Mouse (Mus musculus): ENCODE measurements around the gene Crhr1. TPM values are rescaled to one million over a fixed set of nuclear protein-coding genes. Genes with fewer than 3 reads are reported as not detected.

Crhr1 gene
- polyA plus RNA-seq, 1 experiment from 2014 or later: 0.16 TPM

GRCm38 (mm10) chr11:104106969-104107368, 25.7 kb upstream of the Crhr1 start:
- Histone ChIP-seq H3K4me1 (ENCODE audit: insufficient read depth, low read length) (no peaks in the 10 kb centered on the region), H3K9me3 (ENCODE audit: low read length) (no peaks in the 10 kb centered on the region), H3K36me3 (ENCODE audit: insufficient read depth, low read length) (no peaks in the 10 kb centered on the region), H3K27me3 (ENCODE audit: insufficient read depth, low read length) (no peaks in the 10 kb centered on the region), H3K27ac (ENCODE audit: low read length) (no peak overlapping the region), H3K9ac (replicated peaks; ENCODE audit: low read length) (no peak overlapping the region), H3K4me3 (ENCODE audit: low read length) (no peak overlapping the region), H3K4me2 (replicated peaks; ENCODE audit: low read depth, low read length) (no peak overlapping the region)
- WGBS: 32% methylated on average over 2 of the region's 2 CpGs
- no peak for ATAC-seq (ENCODE audit: low FRiP score, low TSS enrichment)

DNA sequence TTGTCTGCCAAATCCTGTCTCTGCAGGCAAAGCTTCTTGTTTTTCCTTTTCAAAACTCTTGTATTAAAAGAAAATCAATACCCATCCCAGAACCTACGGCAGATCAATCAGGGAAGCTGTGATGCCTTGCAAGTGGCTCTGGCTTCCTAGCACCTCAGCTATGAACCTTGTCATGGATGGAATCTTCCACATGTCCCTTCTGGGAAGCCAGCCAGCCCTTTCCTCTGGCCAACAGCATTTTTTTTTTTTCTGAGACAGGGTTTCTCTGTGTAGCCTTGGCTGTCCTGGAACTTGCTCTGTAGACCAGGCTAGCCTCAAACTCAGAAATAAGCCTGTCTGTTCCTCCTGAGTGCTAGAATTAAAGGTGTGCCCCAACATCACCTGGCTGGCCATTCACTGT, 22.3 kb upstream of the Crhr1 start:
- Histone ChIP-seq H3K9me3 (ENCODE audit: low read length) (no peaks in the 10 kb centered on the region), H3K4me2 (replicated peaks; ENCODE audit: low read depth, low read length) (no peak overlapping the region), H3K27ac (ENCODE audit: low read length) (no peak overlapping the region), H3K9ac (replicated peaks; ENCODE audit: low read length) (no peak overlapping the region), H3K4me1 (ENCODE audit: insufficient read depth, low read length) (0 out of 2 replicates have a peak, but pooled peaks cover 4% of the 10 kb centered on the region), H3K27me3 (ENCODE audit: insufficient read depth, low read length) (no peaks in the 10 kb centered on the region), H3K36me3 (ENCODE audit: insufficient read depth, low read length) (no peaks in the 10 kb centered on the region), H3K4me3 (ENCODE audit: low read length) (no peak overlapping the region)
- ATAC-seq (ENCODE audit: low FRiP score, low TSS enrichment): no peak
- WGBS: 64% methylated on average over 1 of the region's 1 CpGs

DNA sequence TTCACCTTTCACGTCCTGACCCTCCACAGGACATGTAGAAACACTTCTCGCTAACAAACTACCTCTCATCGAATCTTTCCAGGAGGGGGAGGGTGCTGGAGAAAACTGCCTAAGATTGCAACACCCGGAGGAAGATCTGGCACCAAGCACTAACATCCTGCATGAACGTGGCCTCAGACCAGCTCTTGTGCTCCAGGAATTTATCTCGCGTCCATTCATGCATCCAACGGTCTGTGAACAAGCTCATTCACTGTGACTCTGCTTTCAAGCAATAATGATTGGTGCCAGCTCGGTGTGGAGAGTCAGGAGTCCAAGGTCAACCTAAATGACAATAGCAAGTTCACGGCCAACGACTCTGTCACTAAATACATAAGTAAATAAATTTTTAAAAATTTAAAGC, 20.8 kb upstream of the Crhr1 start:
- 58% methylated on average over 11 of the region's 11 CpGs for WGBS
- no peak for ATAC-seq (ENCODE audit: low FRiP score, low TSS enrichment)
- no peaks in the 10 kb centered on the region for H3K9me3 ChIP-seq (ENCODE audit: low read length)
- H3K4me3 ChIP-seq (ENCODE audit: low read length): no peak overlapping the region
- H3K4me1 ChIP-seq (ENCODE audit: insufficient read depth, low read length): 0 out of 2 replicates have a peak, but pooled peaks cover 4% of the 10 kb centered on the region
- no peak overlapping the region for H3K27ac ChIP-seq (ENCODE audit: low read length)
- H3K9ac ChIP-seq (replicated peaks; ENCODE audit: low read length): no peak overlapping the region
- H3K36me3 ChIP-seq (ENCODE audit: insufficient read depth, low read length): no peaks in the 10 kb centered on the region
- H3K4me2 ChIP-seq (replicated peaks; ENCODE audit: low read depth, low read length): no peak overlapping the region
- H3K27me3 ChIP-seq (ENCODE audit: insufficient read depth, low read length): no peaks in the 10 kb centered on the region

GRCm38 (mm10) chr11:104113699-104114098, 19.0 kb upstream of the Crhr1 start:
- no peak for ATAC-seq (ENCODE audit: low FRiP score, low TSS enrichment)
- H3K4me2 ChIP-seq (replicated peaks; ENCODE audit: low read depth, low read length): no peak overlapping the region
- H3K9ac ChIP-seq (replicated peaks; ENCODE audit: low read length): no peak overlapping the region
- H3K4me1 ChIP-seq (ENCODE audit: insufficient read depth, low read length): 0 out of 2 replicates have a peak, but pooled peaks cover 4% of the 10 kb centered on the region
- no peaks in the 10 kb centered on the region for H3K36me3 ChIP-seq (ENCODE audit: insufficient read depth, low read length)
- WGBS: 63% methylated on average over 6 of the region's 6 CpGs
- no peaks in the 10 kb centered on the region for H3K27me3 ChIP-seq (ENCODE audit: insufficient read depth, low read length)
- H3K27ac ChIP-seq (ENCODE audit: low read length): no peak overlapping the region
- no peaks in the 10 kb centered on the region for H3K9me3 ChIP-seq (ENCODE audit: low read length)
- H3K4me3 ChIP-seq (ENCODE audit: low read length): no peak overlapping the region

DNA sequence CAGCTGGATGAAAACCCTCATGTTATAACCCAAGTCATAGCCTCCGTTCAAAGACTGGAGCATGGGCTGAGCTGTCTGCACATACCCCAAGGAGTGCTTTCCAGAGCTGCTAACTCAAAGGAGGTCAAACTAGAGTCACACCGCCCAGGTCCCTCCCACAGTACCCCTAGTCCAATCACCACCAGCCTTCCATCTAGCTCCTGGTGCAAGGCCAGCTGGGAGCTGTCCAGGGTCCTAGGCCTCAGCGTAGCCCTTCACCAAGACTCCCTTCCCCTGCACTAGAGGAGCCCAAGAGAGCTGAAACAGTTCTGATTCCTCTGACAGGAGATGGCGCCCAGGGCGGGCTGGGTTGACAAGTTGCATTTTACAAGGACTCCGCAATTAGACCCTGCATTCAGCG, 18.0 kb upstream of the Crhr1 start:
- H3K9me3 ChIP-seq (ENCODE audit: low read length): no peaks in the 10 kb centered on the region
- H3K27me3 ChIP-seq (ENCODE audit: insufficient read depth, low read length): no peaks in the 10 kb centered on the region
- H3K4me1 ChIP-seq (ENCODE audit: insufficient read depth, low read length): 0 out of 2 replicates have a peak, but pooled peaks cover 4% of the 10 kb centered on the region
- H3K4me3 ChIP-seq (ENCODE audit: low read length): no peak overlapping the region
- WGBS: 1% methylated on average over 7 of the region's 7 CpGs
- no peak overlapping the region for H3K9ac ChIP-seq (replicated peaks; ENCODE audit: low read length)
- ATAC-seq (ENCODE audit: low FRiP score, low TSS enrichment): peak; percentile 98
- H3K36me3 ChIP-seq (ENCODE audit: insufficient read depth, low read length): no peaks in the 10 kb centered on the region
- H3K4me2 ChIP-seq (replicated peaks; ENCODE audit: low read depth, low read length): no peak overlapping the region
- H3K27ac ChIP-seq (ENCODE audit: low read length): no peak overlapping the region

DNA sequence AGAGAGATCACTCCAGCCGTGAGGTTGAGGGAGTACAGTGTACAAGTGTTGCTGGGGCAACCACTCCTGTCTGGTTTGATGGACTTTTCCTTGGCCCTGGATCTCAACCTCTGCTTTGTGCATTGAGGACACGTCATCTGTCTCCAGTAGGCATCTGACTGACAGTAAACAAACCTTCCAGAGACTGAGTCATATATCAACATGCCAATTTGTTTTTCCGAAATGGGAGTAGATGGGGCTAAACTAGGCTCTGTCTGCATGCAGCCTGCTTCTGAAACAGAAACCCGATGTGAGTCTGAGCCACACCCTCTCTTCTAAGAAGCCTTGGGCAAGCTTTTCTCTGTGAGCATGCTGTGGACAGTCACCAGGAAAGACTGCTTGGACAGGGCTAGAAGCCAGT, 14.3 kb upstream of the Crhr1 start:
- H3K4me1 ChIP-seq (ENCODE audit: insufficient read depth, low read length): 0 out of 2 replicates have a peak, but pooled peaks cover 4% of the 10 kb centered on the region
- no peak overlapping the region for H3K4me2 ChIP-seq (replicated peaks; ENCODE audit: low read depth, low read length)
- H3K36me3 ChIP-seq (ENCODE audit: insufficient read depth, low read length): no peaks in the 10 kb centered on the region
- H3K9ac ChIP-seq (replicated peaks; ENCODE audit: low read length): no peak overlapping the region
- WGBS: 55% methylated on average over 4 of the region's 4 CpGs
- no peaks in the 10 kb centered on the region for H3K27me3 ChIP-seq (ENCODE audit: insufficient read depth, low read length)
- H3K27ac ChIP-seq (ENCODE audit: low read length): no peak overlapping the region
- H3K4me3 ChIP-seq (ENCODE audit: low read length): no peak overlapping the region
- no peaks in the 10 kb centered on the region for H3K9me3 ChIP-seq (ENCODE audit: low read length)
- ATAC-seq (ENCODE audit: low FRiP score, low TSS enrichment): no peak

DNA sequence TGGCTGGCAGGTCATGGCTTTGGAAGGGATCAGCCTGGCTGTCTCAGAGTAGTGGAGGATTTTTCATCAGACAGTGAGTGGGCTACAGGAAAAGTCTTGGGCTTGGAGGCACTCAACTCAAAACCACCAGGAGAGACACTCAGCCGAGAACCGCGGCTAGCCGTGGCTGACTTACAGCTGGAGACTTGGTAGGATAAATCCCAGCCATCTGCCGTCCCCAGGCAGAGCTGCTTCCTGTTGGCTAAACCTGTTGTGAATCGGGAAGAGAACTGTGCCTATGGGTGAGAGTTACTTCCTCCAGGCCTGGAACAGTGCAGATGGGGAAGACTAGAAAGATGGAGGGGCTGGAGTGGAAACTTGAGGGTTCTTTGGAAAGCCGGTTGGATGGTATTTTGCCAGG, 9.7 kb upstream of the Crhr1 start:
- no peak overlapping the region for H3K4me2 ChIP-seq (replicated peaks; ENCODE audit: low read depth, low read length)
- WGBS: 76% methylated on average over 7 of the region's 7 CpGs
- no peaks in the 10 kb centered on the region for H3K4me1 ChIP-seq (ENCODE audit: insufficient read depth, low read length)
- no peaks in the 10 kb centered on the region for H3K36me3 ChIP-seq (ENCODE audit: insufficient read depth, low read length)
- no peak for ATAC-seq (ENCODE audit: low FRiP score, low TSS enrichment)
- no peaks in the 10 kb centered on the region for H3K9me3 ChIP-seq (ENCODE audit: low read length)
- no peak overlapping the region for H3K9ac ChIP-seq (replicated peaks; ENCODE audit: low read length)
- H3K27me3 ChIP-seq (ENCODE audit: insufficient read depth, low read length): no peaks in the 10 kb centered on the region
- H3K27ac ChIP-seq (ENCODE audit: low read length): no peak overlapping the region
- no peak overlapping the region for H3K4me3 ChIP-seq (ENCODE audit: low read length)

GRCm38 (mm10) chr11:104123479-104123878, 9.2 kb upstream of the Crhr1 start:
- Histone ChIP-seq H3K4me3 (ENCODE audit: low read length) (no peak overlapping the region), H3K4me1 (ENCODE audit: insufficient read depth, low read length) (no peaks in the 10 kb centered on the region), H3K4me2 (replicated peaks; ENCODE audit: low read depth, low read length) (no peak overlapping the region), H3K9ac (replicated peaks; ENCODE audit: low read length) (no peak overlapping the region), H3K27ac (ENCODE audit: low read length) (no peak overlapping the region), H3K9me3 (ENCODE audit: low read length) (no peaks in the 10 kb centered on the region), H3K36me3 (ENCODE audit: insufficient read depth, low read length) (no peaks in the 10 kb centered on the region), H3K27me3 (ENCODE audit: insufficient read depth, low read length) (no peaks in the 10 kb centered on the region)
- WGBS: 86% methylated on average over 10 of the region's 10 CpGs
- no peak for ATAC-seq (ENCODE audit: low FRiP score, low TSS enrichment)

DNA sequence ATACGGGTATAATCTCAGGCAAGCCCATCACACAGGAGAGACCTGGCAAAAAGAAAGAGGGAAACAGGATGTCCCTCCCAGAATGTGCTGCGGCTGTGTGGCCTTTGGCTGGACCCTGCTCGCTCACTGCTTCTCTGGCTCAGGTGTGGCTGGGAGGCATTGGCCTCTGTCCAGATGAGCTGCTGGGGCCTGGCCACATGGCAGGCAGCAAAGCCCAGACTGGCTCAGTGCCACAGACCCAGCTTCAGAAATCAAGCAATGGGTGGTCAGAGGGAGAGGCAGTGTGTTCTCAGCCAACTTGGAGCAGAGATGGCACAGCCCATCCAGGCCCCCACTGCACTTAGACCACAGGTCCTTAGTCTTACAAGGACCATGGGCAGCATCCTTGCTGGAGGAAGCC, 8.1 kb upstream of the Crhr1 start:
- Histone ChIP-seq H3K4me2 (replicated peaks; ENCODE audit: low read depth, low read length) (no peak overlapping the region), H3K36me3 (ENCODE audit: insufficient read depth, low read length) (no peaks in the 10 kb centered on the region), H3K4me3 (ENCODE audit: low read length) (no peak overlapping the region), H3K4me1 (ENCODE audit: insufficient read depth, low read length) (no peaks in the 10 kb centered on the region), H3K27me3 (ENCODE audit: insufficient read depth, low read length) (0 out of 2 replicates have a peak, but pooled peaks cover 4% of the 10 kb centered on the region), H3K9ac (replicated peaks; ENCODE audit: low read length) (no peak overlapping the region), H3K27ac (ENCODE audit: low read length) (no peak overlapping the region), H3K9me3 (ENCODE audit: low read length) (no peaks in the 10 kb centered on the region)
- no peak for ATAC-seq (ENCODE audit: low FRiP score, low TSS enrichment)
- WGBS: 69% methylated on average over 3 of the region's 3 CpGs

DNA sequence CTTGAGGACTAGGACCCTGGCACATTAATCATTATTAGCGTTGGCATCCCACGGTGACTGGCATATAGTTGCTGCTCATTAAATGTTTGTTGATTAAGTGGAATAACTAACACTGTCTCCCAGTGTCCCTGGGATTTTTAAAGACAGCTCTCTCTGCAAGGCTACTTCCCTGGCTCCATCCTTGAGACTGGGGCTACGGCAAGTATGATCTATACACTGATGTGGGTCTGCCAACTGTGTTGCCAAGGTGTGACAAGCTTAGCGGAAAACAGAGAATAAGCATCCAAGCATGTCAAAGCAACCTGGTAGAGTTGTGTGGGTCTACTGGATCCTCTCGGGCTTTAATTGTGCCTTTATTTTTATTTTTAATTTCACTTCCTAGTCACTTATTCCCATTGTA, 3.2 kb upstream of the Crhr1 start:
- Histone ChIP-seq H3K36me3 (ENCODE audit: insufficient read depth, low read length) (no peaks in the 10 kb centered on the region), H3K4me3 (ENCODE audit: low read length) (no peak overlapping the region), H3K27ac (ENCODE audit: low read length) (no peak overlapping the region), H3K4me1 (ENCODE audit: insufficient read depth, low read length) (peaks cover 17% of the 10 kb centered on the region), H3K9me3 (ENCODE audit: low read length) (no peaks in the 10 kb centered on the region), H3K4me2 (replicated peaks; ENCODE audit: low read depth, low read length) (no peak overlapping the region), H3K27me3 (ENCODE audit: insufficient read depth, low read length) (peaks cover 48% of the 10 kb centered on the region), H3K9ac (replicated peaks; ENCODE audit: low read length) (no peak overlapping the region)
- WGBS: 64% methylated on average over 5 of the region's 5 CpGs
- ATAC-seq (ENCODE audit: low FRiP score, low TSS enrichment): no peak

Measured in kidney, embryonic 16.5 days (tissue).